Mouse (Mus musculus) liver, adult 2 months (tissue): Measurements from ENCODE around the gene Gm37240.

ENCODE experiments used
- CTCF ChIP-seq: fragments of 200-500 bp; IDR thresholded peaks from 2 replicates; pipeline ENCODE4 v1.5.1; 2011; ENCODE audit warnings: low read depth, low read length, control low read depth
- POLR2A ChIP-seq: fragments of 200-500 bp; IDR thresholded peaks from 2 replicates; pipeline ENCODE4 v1.6.1; 2011; ENCODE audit warnings: low read length, control low read depth; ENCODE audit not compliant: insufficient read depth; ENCODE audit errors: extremely low read depth

DNA sequence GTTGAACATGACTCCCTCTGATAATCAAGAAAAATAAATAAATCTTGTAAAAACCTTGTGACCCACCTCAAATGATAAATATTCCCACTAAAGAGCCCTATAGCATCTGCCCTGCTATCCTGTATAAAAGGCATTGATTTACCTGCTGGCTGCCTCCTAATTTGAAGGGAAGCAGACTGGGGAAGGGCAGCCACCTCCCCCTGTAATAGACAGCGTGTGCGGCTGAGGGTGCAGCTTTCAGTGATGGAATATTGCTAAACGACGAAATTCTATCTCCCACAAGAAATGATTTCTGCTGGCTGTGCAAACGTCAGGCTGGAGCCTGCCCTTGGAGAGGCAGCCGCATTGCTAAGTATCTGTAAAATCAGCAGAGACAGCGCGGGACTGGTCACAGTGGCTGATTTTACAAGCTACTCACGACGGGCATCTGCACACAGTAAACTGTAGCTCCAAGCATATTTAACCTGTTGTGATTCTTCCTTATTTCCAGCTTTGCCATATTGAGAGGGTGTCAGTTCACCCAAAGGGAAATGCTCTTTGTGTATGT lies 1147.2 kb downstream of the Gm37240 start:
- TF ChIP-seq CTCF (no peak), POLR2A (no peak)
